Mouse (Mus musculus) NIH3T3 (cell line): ENCODE measurements around the gene Nmrk2.

Experiments used
- DNase-seq: peaks from one replicate; pipeline ENCODE4 v3.0.0-alpha.2; 2012; ENCODE audit warnings: low read depth

Nmrk2 gene

DNA sequence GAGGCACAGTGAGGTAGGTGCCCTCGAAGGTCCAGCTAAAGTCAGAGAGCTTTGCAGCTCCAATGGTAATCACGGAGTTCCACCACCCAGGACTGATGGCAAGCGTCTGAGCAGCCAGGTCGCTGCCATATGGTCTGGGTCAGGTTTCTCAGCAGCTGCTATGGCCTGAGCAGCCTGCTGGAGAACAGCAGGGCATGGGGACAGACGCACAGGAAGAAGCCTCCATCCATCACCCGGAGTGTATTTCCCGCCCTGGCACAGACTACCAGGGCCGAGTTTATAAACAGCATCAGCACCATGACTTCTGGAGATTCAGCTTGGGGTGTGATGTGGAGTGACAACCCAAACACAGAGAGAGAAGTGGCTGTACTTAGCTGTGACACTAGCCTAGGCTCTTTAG, 36.7 kb downstream of the Nmrk2 start:
- DNase-seq: no peak

DNA sequence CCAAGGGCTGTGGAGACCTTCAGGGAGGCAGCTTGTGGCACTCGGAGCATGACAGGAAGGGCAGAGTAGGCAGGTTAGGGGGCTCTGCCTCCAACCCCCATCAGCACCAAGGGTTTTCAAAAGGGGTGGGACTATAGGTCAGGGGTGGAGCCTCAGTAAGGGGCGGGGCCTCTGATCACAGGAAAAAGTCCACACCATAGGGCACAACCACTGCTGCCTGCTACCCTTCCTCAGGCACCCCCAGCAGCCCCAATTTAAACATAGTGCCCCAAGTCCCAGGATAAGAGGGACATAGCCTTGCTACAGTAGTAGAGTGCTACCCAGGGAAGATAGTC, 39.6 kb downstream of the Nmrk2 start:
- no peak for DNase-seq

DNA sequence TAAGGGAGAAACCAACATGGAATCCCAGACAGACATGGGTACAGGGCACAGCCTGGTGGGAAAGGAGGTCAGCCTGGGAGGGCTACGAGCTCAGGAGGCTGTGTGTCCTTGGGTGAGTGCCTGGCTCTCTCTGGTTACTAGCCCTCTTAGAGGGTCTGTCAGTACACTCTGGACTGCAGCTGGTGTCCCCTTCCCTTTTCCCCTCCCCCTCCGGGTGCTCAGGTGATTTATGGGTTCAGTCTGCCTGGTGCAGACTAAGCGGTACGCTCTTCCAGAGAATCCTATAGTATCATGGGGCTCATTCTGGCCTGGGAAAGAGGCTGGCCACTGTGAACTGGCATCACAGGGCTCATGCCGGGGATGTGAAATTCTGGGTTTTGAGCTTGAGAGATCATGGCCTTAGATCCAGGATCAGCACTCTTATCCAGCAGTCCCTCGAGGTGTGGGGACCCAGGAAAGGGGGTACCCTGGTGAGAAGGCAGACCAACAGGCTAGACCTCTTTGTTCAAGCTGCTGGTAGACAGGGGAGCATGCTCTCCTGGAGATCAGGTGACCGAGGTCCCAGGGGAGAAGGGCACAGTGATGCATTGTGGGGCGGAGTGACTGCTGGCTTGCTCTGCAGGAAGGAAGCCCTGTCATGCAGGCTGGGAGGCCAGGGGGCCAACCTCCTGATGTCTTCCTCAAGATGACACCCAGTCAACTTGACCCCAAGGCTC, 40.1 kb downstream of the Nmrk2 start:
- DNase-seq: no peak

DNA sequence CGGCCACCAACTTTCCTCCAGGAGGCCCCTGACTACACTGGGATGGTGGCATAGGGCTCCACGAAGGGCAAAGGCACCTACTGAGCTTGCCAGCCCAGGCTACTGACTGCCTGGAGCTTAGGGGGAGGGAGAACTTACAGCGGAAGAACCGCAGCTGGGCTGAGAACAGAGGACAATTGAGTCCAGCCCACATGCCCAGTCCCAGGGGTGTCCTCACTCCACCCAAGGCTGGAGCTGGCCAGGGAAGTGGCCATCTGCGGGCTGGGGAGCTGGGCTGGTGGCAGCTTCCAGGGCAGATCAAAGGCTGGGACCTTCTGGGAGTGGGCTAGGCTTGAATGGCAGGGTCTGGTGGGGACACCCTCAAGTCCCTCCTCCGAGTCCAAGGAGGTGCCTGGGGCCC, 47.1 kb downstream of the Nmrk2 start:
- no peak for DNase-seq

DNA sequence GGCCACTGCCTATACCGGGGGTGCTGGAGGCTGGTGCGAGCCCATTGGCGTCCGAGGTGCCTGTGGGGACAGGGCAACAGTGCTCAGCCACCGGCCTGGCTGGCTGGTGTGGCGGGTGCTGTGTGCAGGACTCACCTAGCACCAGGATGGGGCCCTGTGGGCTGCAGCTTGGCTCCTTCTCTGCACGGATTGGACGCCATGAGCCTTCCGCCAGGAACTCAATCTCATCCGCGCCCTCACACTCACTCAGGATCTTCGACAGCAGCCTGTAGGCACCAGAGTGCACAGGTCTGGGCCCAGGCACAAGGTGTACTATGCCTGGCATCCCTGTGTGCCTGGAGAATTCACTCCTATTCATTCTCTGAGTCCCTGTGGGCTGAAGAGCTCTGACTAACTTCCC, 47.5 kb downstream of the Nmrk2 start:
- DNase-seq: no peak

DNA sequence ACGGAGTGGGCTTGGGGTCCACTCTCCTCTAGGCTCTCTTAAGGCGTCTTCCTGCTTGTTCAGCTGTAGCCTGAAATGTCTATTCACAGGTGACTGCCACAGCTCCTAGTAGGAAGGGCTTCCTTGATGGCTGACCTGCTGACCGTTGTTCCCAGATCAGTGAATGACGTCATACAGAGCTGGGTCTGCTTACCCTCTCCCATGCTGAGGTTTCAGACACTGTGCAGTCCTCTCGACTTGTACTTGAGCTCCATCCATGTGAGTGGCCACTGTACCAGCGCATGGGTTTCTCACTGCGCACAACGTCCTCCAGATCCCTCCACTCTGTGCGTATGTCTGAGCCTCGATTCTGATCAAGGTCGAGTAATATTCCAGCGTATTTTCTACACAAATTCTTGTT, 49.2 kb downstream of the Nmrk2 start:
- no peak for DNase-seq

DNA sequence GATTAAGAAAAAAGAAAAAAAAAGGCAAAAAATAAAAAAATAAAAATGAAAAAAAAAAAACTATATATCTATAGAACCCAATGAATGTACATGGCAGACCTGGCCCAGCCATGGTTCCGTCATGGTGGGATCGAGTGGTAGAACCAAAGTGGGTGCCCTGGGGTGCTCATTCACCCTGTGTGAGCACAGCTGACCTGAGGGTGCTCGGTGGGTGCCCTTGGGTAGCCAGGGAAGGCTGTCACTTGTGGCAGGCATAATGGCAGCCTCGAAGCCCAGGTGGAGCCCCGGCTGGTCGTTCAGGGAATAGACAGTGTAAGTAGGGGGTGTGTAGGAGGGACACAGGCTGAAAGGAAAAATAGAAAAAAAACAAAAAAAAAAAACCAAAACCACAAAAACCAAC, 50.6 kb downstream of the Nmrk2 start:
- DNase-seq: no peak
